Mouse (Mus musculus) left cerebral cortex, postnatal 36 days (tissue): ENCODE measurements at regions not wholly inside any gene's neighbourhood (a gene's known extent, or its start where the extent isn't known, plus 50 kb on each side); places are given as distances from the start of the nearest gene placed in this dataset.
A peak's percentile ranks its signal among the peaks of the same experiment; 100 is the strongest.

Experiments used
- DNase-seq, 2 experiments: peaks; one replicate each; pipeline ENCODE4 v3.0.0; 2021 to 2022; ENCODE audit warnings: low spot score in 2 of 2, mixed read lengths in 1 of 2
- intact Hi-C: fragments of 180-260 bp; cut with DNase I; formaldehyde crosslinking; loops from one replicate; pipeline ENCODE4 v1.15.1; 2025

GRCm38 (mm10) chr4:152888306-152888705 is 410.6 kb upstream of the Kcnab2 start:
- no peak for DNase-seq
- intact Hi-C loops = loop anchor here (10.0 kb wide), 1 partner anchor 596 kb away; the partner anchor contains the start of gene Ajap1

DNA sequence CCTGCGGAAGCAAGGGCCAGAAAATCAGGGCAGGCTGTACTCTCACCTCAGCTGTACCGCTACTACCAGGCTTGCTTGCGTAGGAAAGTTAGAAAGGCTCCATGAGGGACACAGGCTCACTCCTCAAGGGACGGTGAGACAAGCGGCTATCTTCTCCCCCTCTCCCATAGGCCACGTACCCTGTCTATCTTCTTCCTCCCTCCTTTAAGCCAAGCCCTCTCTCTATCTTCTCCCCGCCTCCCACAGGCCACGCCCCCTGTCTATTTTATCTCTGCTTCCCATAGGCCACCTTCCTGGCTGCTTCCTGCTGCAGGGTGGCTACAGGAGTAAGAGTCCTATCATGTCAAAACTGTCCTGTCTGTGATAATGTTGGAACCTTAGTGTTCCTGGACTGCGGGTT is 409.1 kb upstream of the Kcnab2 start:
- no peak for DNase-seq
- intact Hi-C loops = loop anchor here (10.0 kb wide), 1 partner anchor 598 kb away; the partner anchor contains the start of gene Ajap1

GRCm38 (mm10) chr4:152881433-152881930 is 403.8 kb upstream of the Kcnab2 start:
- no peak for DNase-seq
- intact Hi-C loops = loop anchor here (10.0 kb wide), 1 partner anchor 603 kb away; the partner anchor contains the start of gene Ajap1

DNA sequence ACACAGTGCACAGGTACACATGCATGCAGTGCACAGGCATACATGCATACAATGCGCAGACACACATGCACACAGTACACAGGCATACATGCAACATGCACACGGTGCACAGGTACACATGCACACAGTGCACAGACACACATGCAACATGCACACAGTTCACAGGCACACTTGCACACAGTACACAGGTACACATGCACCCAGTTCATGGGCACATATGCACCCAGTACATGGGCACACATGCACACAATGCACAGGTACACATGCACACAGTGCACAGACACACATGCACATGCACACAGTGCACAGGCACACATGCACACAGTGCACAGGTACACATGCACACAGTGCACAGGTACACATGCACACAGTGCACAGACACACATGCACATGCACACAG is 402.7 kb upstream of the Kcnab2 start:
- intact Hi-C loops = loop anchor here (10.0 kb wide), 1 partner anchor 604 kb away; the partner anchor contains the start of gene Ajap1

DNA sequence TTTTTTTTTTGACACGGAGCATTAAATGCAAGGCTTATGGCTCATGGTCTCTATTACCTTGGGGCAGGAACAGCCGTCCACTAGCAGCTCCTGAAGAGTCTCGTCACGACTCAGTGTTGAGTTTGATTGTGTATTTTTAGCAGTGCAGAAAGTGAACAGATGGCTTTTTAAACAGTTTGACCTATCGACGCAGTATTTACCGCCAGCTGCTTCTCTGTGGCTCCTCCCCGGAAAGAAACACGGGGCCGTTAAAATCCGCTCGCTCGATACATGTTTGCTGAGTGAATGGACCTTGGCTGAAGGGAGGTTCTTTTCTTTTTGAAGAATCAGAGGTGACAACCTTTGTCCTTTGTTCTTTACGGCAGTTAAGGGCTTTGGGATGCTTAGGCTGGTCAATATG is 401.3 kb upstream of the Kcnab2 start:
- no peak for DNase-seq
- intact Hi-C loops = no loop called here

More for the DNA sequence above, 402.7 kb upstream of the Kcnab2 start:
- DNase-seq = no peak

- intact Hi-C loops = no loop called here
- no peak for DNase-seq
Measured at GRCm38 (mm10) chr4:152878401-152878800, 400.7 kb upstream of the Kcnab2 start.

- intact Hi-C loops = no loop called here
- DNase-seq = no peak
Measured at GRCm38 (mm10) chr4:152870046-152870445, 392.4 kb upstream of the Kcnab2 start.

DNA sequence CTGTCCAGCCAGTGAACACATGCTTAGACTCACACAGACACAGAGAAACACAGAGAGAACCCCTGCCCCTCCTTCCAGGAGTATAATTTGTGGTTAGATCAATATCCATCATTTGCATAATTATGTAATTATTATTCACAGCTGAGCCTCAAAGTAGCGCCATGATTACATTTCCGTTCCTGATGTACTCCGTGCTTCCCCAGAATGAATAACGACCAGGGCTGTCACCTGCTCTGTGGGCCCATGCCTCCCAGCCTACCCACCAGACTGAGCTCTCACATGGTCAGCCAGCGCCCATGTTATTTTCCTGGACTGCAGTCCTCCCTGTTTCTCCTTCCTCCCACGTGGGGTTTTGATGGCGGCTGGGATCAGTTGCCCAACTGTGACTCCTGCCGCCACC is 388.2 kb upstream of the Kcnab2 start:
- no peak for DNase-seq
- intact Hi-C loops = no loop called here

DNA sequence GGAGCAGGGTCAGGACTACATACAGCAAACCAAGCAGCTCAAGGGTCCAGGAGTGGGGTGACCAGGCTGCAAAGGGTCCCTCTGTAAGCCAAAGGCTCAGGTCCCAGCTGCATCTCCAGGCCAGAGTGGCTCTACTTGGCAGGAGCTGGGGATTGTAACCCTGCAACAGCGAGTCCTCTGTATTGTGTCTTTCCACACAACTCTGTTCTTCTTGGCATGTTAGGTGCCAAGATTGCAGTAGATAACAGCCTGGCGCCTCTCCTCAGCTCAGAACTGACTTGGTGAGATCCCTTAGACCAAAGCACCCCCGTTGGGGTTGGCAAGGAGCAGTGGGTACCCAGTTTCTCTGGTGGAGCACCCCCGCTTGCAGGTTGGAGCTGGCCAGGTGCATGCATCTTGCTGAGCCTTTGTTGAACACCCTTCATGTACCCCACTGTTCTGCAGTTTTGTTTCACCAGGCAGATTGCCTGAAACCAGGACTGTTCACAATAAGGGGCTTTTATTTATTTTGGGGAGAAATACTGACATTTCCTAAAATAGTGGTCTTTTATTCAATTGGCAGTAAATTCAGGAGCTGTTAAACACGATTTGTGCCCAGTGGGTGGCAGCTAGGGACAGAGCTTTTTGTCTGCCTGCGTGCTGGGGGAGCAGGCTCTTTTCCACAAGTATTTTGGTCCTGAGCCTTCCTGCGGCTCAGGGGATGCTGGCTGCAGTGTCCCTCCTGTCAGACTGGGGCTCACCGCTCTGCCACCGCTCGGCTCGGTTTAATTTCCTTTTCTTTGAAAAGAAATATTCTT is 385.3 kb upstream of the Kcnab2 start:
- DNase-seq = peak; percentile 22 to 38

GRCm38 (mm10) chr4:152859161-152859560 is 381.5 kb upstream of the Kcnab2 start:
- DNase-seq = no peak
- intact Hi-C loops = no loop called here

More for the DNA sequence above, 385.3 kb upstream of the Kcnab2 start:
- intact Hi-C loops = no loop called here

DNA sequence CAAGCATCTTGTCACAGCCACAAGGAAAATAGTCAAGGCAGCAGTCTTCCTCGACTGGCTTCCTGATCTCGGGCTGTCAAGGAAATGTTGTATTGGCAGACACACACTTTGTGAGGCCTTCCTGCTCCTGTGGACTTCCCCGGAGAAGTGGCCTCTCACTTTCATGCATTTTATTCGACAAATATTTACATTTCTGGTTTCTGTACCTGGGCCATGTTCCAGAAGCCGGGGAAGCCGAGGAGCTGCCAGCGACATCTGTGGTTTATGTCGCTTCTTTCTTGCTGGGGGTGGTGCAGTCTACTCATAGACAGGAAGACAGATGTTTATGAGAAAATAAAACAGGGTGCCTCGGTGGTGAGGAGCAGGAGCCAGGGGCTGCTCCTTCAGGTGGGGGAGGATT is 372.5 kb upstream of the Kcnab2 start:
- DNase-seq = no peak
- intact Hi-C loops = no loop called here

DNA sequence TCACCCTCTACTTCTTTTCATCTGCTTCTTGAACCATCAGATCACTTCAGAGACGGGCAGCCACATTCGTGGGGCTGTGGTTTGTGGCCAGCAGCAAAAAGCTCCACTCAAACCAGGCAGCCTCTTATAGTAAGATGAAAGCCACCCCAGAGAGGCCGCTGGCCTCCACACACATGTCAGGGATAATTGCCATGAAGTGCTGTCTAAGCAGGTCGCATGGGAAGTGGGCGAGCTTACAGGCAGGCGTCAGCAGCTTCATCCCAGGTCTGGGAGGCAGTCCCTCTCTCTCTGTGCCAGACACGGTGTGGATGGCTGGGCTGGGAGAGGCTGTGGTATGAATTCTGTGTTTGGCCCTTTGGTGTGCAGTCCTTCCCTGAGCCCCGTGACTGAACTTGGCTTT is 358.4 kb upstream of the Kcnab2 start:
- DNase-seq = no peak
- intact Hi-C loops = no loop called here

DNA sequence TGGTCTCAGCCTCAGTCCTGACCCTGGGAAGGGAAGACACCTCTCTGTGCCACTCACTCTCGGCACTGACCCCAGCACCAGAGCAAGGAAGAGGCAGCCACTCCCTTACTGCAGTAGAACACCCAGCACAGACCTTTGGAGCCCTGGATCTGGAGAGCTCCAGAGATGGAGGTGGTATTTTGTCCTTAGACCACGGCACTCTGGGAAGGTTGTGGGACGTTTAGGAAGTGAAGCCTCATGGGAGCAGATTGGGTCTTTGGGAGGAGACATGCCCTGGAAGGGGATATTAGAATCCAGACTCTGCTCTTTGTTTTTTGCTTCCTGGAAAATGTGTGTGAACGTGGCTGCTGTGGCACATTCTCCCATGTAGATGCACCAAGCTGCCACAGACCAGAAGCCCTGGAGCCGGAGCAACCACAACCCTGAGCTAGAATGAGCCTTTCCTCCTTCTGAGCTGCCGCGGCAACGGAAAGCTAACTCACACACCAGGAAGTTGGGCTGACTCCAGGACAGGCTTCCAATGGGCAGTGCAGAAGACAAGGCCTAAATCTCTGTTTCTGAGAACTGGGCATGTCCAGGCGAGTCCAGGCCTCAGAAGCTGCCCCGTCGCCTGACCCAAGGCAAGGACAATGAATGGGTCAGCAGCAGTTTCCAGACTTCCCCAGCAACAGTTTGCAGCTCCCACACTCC is 356.9 kb upstream of the Kcnab2 start:
- DNase-seq = no peak
- intact Hi-C loops = no loop called here

DNA sequence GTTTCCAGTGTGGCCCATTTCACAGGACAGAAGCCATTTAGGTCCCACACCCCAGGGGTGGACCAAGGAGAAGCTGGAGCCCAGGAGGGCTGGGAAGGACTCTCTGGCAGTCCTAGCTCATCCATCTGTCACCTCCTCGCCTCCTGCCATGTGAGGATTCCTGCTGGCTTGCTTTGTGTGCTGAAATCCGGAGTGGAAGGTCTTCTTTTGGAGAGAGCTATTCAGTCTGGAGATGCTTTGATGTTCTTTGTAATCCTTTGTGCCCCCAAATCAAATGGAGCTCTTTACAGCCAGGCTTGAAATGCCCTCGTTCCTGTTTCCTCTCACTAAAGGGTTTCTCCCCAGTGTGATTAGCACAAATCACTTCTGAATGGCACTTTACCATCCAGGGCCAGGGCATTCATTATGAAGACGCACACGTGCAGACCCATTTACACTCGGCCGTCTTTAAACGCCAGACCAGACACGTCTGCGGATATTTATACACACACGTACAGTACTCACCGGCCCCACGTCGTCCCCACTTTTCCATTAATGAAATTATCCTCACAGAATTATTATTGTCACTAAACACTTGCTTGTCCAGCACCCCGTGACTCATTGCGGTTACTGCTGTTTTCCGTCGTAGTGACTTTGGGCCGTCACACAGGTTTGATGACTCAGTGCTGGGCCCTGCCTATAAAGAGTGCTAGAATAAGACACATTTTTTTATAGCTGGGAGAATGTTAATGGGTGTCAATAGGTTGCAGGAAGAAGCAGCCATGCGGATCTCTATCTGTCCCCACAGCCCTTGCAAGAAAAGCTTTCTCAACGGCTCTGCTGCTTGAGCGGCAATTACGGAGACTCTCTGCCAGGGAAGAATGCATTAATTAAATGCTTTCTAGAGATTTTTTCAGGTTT is 356.0 kb upstream of the Kcnab2 start:
- intact Hi-C loops = no loop called here
- no peak for DNase-seq

- intact Hi-C loops = no loop called here
- DNase-seq = peak; percentile 44 to 49
Measured at GRCm38 (mm10) chr4:152832757-152833363, 355.2 kb upstream of the Kcnab2 start.

- intact Hi-C loops = no loop called here
- no peak for DNase-seq
Measured at GRCm38 (mm10) chr4:152825185-152825584, 347.5 kb upstream of the Kcnab2 start.

DNA sequence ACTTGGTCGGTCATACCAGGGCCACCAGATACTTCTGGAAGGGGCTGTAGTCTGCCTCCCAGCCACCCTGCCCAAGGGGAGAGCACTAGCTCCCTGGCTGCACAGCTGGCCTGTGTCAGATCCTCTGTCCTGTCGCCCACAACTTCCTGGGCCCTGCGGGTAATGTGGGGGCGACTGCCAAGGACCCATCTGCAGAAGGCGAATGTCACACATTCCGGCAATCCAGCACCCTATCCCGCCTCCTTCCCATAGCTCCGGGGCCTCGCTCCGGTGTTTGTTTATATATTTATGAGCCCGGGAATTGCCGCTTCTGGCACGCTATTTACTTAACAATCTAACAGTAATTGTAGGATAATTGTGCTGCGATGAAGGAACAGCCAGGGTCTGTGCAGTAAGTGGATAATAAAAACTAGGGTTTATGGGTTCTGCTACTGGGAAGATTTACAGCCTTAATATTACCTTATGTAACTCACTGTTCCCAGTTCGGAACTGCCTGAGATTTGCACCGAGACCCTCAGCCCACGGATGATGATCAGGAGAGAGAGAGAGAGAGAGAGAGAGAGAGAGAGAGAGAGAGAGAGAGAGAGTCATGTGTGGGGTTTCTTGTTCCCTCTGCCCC is 338.6 kb upstream of the Kcnab2 start:
- intact Hi-C loops = no loop called here
- DNase-seq = peak; percentile 39 to 62

DNA sequence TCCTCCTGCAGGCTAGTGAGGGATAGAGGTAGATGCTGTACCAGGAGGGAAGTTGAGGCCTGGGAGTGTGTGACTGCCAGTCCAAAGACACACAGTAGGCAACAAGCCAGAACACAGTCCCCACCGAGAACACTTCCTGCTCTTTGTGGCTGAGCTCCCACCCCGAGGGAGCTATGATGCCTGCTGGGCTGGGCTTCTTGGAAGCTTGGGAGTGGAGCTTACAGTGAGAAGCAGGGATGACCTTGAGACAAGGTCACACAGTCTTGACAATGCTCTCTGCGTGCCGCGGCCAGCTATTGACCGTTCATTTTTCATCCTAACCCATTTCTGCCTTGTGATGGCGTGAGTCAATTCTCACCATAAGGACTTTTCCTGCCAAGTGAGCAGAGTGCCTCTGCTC is 328.9 kb upstream of the Kcnab2 start:
- DNase-seq = no peak
- intact Hi-C loops = no loop called here

DNA sequence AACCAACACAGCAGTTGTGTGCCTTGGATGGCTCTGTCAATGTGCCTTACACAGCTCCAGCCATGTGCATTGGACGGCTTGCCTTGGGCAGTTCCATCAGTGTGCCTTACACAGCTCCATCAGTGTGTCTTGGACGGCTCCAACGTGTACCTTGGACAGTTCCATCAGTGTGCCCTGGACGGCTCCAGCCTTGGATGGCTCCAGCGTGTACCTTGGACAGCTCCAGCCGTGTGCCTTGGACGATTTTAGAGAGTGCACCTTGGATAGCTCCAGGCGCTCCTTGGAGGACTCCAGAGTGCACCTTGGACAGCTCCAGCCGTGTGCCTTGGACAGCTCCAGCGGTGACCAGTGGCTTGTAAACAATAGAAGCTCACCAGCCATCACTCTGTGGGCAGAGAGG is 321.7 kb upstream of the Kcnab2 start:
- no peak for DNase-seq
- intact Hi-C loops = no loop called here
